Mouse (Mus musculus) left cerebral cortex, adult 9 months (tissue): ENCODE measurements at regions not wholly inside any gene's neighbourhood (a gene's known extent, or its start where the extent isn't known, plus 50 kb on each side); places are given as distances from the start of the nearest gene placed in this dataset.
A peak's percentile ranks its signal among the peaks of the same experiment; 100 is the strongest.

Source experiments
- DNase-seq, 2 experiments: peaks; one replicate each; pipeline ENCODE4 v3.0.0; 2022; ENCODE audit warnings: low spot score in 2 of 2

GRCm38 (mm10) chr13:5211659-5212058, 602.7 kb upstream of the Akr1e1 start:
- DNase-seq = no peak

- DNase-seq = no peak
These were observed 620.5 kb upstream of the Akr1e1 start for GRCm38 (mm10) chr13:5229476-5229875.

GRCm38 (mm10) chr13:5234232-5234631, 625.3 kb upstream of the Akr1e1 start:
- DNase-seq = no peak

- no peak for DNase-seq
These were observed 625.9 kb upstream of the Klf6 start for GRCm38 (mm10) chr13:5235391-5235790.

GRCm38 (mm10) chr13:5240541-5240940, 620.7 kb upstream of the Klf6 start:
- no peak for DNase-seq

GRCm38 (mm10) chr13:5242782-5243181, 618.5 kb upstream of the Klf6 start:
- DNase-seq = no peak

GRCm38 (mm10) chr13:5248671-5249391, 612.5 kb upstream of the Klf6 start:
- DNase-seq = peak; percentile 46 to 59

GRCm38 (mm10) chr13:5257891-5258660, 603.2 kb upstream of the Klf6 start:
- DNase-seq = no peak

GRCm38 (mm10) chr13:5259760-5260159, 601.5 kb upstream of the Klf6 start:
- DNase-seq = no peak

GRCm38 (mm10) chr13:5272506-5273192, 588.6 kb upstream of the Klf6 start:
- no peak for DNase-seq

GRCm38 (mm10) chr13:5276564-5276963, 584.7 kb upstream of the Klf6 start:
- DNase-seq = no peak

GRCm38 (mm10) chr13:5289753-5290449, 571.4 kb upstream of the Klf6 start:
- no peak for DNase-seq

- peak in 1 of 2 experiments; percentile 32 for DNase-seq
These were observed 559.1 kb upstream of the Klf6 start for GRCm38 (mm10) chr13:5302141-5302540.

GRCm38 (mm10) chr13:5306688-5307087, 554.6 kb upstream of the Klf6 start:
- DNase-seq = no peak

GRCm38 (mm10) chr13:5313297-5313696, 548.0 kb upstream of the Klf6 start:
- DNase-seq = no peak

GRCm38 (mm10) chr13:5315011-5315410, 546.3 kb upstream of the Klf6 start:
- no peak for DNase-seq

- DNase-seq = no peak
These were observed 543.1 kb upstream of the Klf6 start for GRCm38 (mm10) chr13:5317941-5318856.

GRCm38 (mm10) chr13:5345712-5346111, 515.6 kb upstream of the Klf6 start:
- no peak for DNase-seq

GRCm38 (mm10) chr13:5347503-5348469, 513.5 kb upstream of the Klf6 start:
- peak in 1 of 2 experiments; percentile 14 for DNase-seq
